Mouse (Mus musculus): ENCODE measurements around the gene Ccdc189. TPM values are rescaled to one million over a fixed set of nuclear protein-coding genes. Genes with fewer than 3 reads are reported as not detected.

Gene Ccdc189
- 0.77 to 2.0 TPM (median 1.4 TPM) in 4 replicates for total RNA-seq (2023; ENCODE audit: inconsistent age)

GRCm38 (mm10) chr7:127588011-127588871 lies at the start of gene Ccdc189, which contains the start of gene Rnf40:
TSS of gene Ccdc189 (minus strand) at chr7:127588595.
TSS of gene Rnf40 (plus strand) at chr7:127588767.

GRCm38 (mm10) chr7:127614891-127615843 lies 26.8 kb upstream of the Ccdc189 start, which contains the start of gene Zfp629:
TSS of gene Zfp629 (minus strand) at chr7:127615797.

GRCm38 (mm10) chr7:127572895-127573471 lies 15.4 kb downstream of the Ccdc189 start, which contains the start of gene Phkg2:
TSS of gene Phkg2 (plus strand) at chr7:127573340.

GRCm38 (mm10) chr7:127561340-127561858 lies 27.0 kb downstream of the Ccdc189 start, which contains the start of gene Tmem265:
TSS of gene Tmem265 (plus strand) at chr7:127561390.

Other genes starting within 250 kb of the Ccdc189 start
- 1.7 to 3.4 TPM (median 2.6 TPM) in 4 replicates for gene Zfp768, start 243.0 kb downstream of the Ccdc189 start, total RNA-seq (2023; ENCODE audit: inconsistent age)
- 11.0 to 14.9 TPM (median 12.9 TPM) in 4 replicates for gene Zfp747, start 212.5 kb downstream of the Ccdc189 start, total RNA-seq (2023; ENCODE audit: inconsistent age)
- 3.5 to 3.9 TPM (median 3.6 TPM) in 4 replicates for gene 9130019O22Rik, start 201.4 kb downstream of the Ccdc189 start, total RNA-seq (2023; ENCODE audit: inconsistent age)
- gene E430018J23Rik, start 195.0 kb downstream of the Ccdc189 start, total RNA-seq (2023; ENCODE audit: inconsistent age): 5.4 to 8.1 TPM (median 6.8 TPM) in 4 replicates
- gene Zfp764, start 181.8 kb downstream of the Ccdc189 start, total RNA-seq (2023; ENCODE audit: inconsistent age): 8.6 to 9.8 TPM (median 9.1 TPM) in 4 replicates
- 12.1 to 16.3 TPM (median 13.2 TPM) in 4 replicates for gene Zfp688, start 166.5 kb downstream of the Ccdc189 start, total RNA-seq (2023; ENCODE audit: inconsistent age)
- 5.1 to 6.1 TPM (median 5.8 TPM) in 4 replicates for gene Zfp689, start 139.4 kb downstream of the Ccdc189 start, total RNA-seq (2023; ENCODE audit: inconsistent age)
- 134 to 156 TPM (median 146 TPM) in 4 replicates for gene Prr14, start 129.0 kb downstream of the Ccdc189 start, total RNA-seq (2023; ENCODE audit: inconsistent age)
- gene Fbrs, start 109.4 kb downstream of the Ccdc189 start, total RNA-seq (2023; ENCODE audit: inconsistent age): 285 to 303 TPM (median 297 TPM) in 4 replicates
- 189 to 213 TPM (median 204 TPM) in 4 replicates for gene Srcap, start 76.6 kb downstream of the Ccdc189 start, total RNA-seq (2023; ENCODE audit: inconsistent age)
- 44.3 to 55.2 TPM (median 53.5 TPM) in 4 replicates for gene Gm42715, start 69.0 kb downstream of the Ccdc189 start, total RNA-seq (2023; ENCODE audit: inconsistent age)
- gene Tmem265, start 27.2 kb downstream of the Ccdc189 start, total RNA-seq (2023; ENCODE audit: inconsistent age): 2.6 to 2.9 TPM in 2 of 4 replicates, not detected in the others
- gene Phkg2, start 15.3 kb downstream of the Ccdc189 start, total RNA-seq (2023; ENCODE audit: inconsistent age): 122 to 139 TPM (median 127 TPM) in 4 replicates
- gene Rnf40, start 172 bp upstream of the Ccdc189 start, total RNA-seq (2023; ENCODE audit: inconsistent age): 135 to 149 TPM (median 147 TPM) in 4 replicates
- gene Zfp629, start 27.2 kb upstream of the Ccdc189 start, total RNA-seq (2023; ENCODE audit: inconsistent age): 2.8 to 6.4 TPM (median 3.5 TPM) in 4 replicates
- 43.3 to 65.2 TPM (median 58.3 TPM) in 4 replicates for gene Bcl7c, start 120.3 kb upstream of the Ccdc189 start, total RNA-seq (2023; ENCODE audit: inconsistent age)
- gene Ctf1, start 124.1 kb upstream of the Ccdc189 start, total RNA-seq (2023; ENCODE audit: inconsistent age): not detected in 4 replicates
- not detected in 4 replicates for gene Ctf2, start 143.6 kb upstream of the Ccdc189 start, total RNA-seq (2023; ENCODE audit: inconsistent age)
- gene Fbxl19, start 155.9 kb upstream of the Ccdc189 start, total RNA-seq (2023; ENCODE audit: inconsistent age): 17.0 to 19.0 TPM (median 17.8 TPM) in 4 replicates
- 32.3 to 37.7 TPM (median 35.3 TPM) in 4 replicates for gene Orai3, start 181.2 kb upstream of the Ccdc189 start, total RNA-seq (2023; ENCODE audit: inconsistent age)
- 73.8 to 89.8 TPM (median 79.6 TPM) in 4 replicates for gene Setd1a, start 188.1 kb upstream of the Ccdc189 start, total RNA-seq (2023; ENCODE audit: inconsistent age)
- 1.00 to 2.5 TPM (median 1.3 TPM) in 3 of 4 replicates, not detected in the other for gene Gm49388, start 197.0 kb upstream of the Ccdc189 start, total RNA-seq (2023; ENCODE audit: inconsistent age)
- 2.4 to 3.8 TPM (median 3.5 TPM) in 4 replicates for gene Hsd3b7, start 212.0 kb upstream of the Ccdc189 start, total RNA-seq (2023; ENCODE audit: inconsistent age)
- gene Stx4a, start 235.7 kb upstream of the Ccdc189 start, total RNA-seq (2023; ENCODE audit: inconsistent age): 141 to 145 TPM (median 144 TPM) in 4 replicates
- gene Stx1b, start 236.0 kb upstream of the Ccdc189 start, total RNA-seq (2023; ENCODE audit: inconsistent age): not detected in 4 replicates

Measured in B cell, adult (primary cell).